Mouse (Mus musculus): ENCODE results near the gene Polr3f. TPM values are rescaled to one million over a fixed set of nuclear protein-coding genes. Genes with fewer than 3 reads are reported as not detected.

Gene Polr3f
- polyA plus RNA-seq, 1 experiment = 0.20 TPM

- Histone ChIP-seq H3K36me3 (ENCODE audit: control insufficient read depth) (peaks cover 7% of the 10 kb centered on the region), H3K27me3 (ENCODE audit: control insufficient read depth) (peaks cover 39% of the 10 kb centered on the region), H3K9me3 (ENCODE audit: control insufficient read depth, low read length) (no peaks in the 10 kb centered on the region), H3K4me3 (replicated peaks) (no peak overlapping the region), H3K4me1 (ENCODE audit: control insufficient read depth) (peaks cover 23% of the 10 kb centered on the region)
- no peak for TF ChIP-seq GATA1 (IDR thresholded peaks at IDR 0.05; ENCODE audit: low read length)
- TF ChIP-seq TAL1 (IDR thresholded peaks at IDR 0.05; ENCODE audit: low read length) = no peak
Measured at GRCm38 (mm10) chr2:144525856-144526255, 1.7 kb upstream of the Polr3f start.

- Histone ChIP-seq H3K36me3 (ENCODE audit: control insufficient read depth) (peaks cover 17% of the 10 kb centered on the region), H3K9me3 (ENCODE audit: control insufficient read depth, low read length) (no peaks in the 10 kb centered on the region)
- TF ChIP-seq GATA1 (IDR thresholded peaks at IDR 0.05; ENCODE audit: low read length) (no peak), TAL1 (IDR thresholded peaks at IDR 0.05; ENCODE audit: low read length) (no peak)
Measured at GRCm38 (mm10) chr2:144527821-144528174, 280 bp downstream of the Polr3f start.

GRCm38 (mm10) chr2:144537123-144537522 is 9.6 kb downstream of the Polr3f start:
- TF ChIP-seq TAL1 (IDR thresholded peaks at IDR 0.05; ENCODE audit: low read length) = no peak
- no peak for TF ChIP-seq GATA1 (IDR thresholded peaks at IDR 0.05; ENCODE audit: low read length)
- Histone ChIP-seq H3K4me3 (replicated peaks) (no peak overlapping the region), H3K4me1 (ENCODE audit: control insufficient read depth) (no peaks in the 10 kb centered on the region), H3K36me3 (ENCODE audit: control insufficient read depth) (peaks cover 80% of the 10 kb centered on the region), H3K27me3 (ENCODE audit: control insufficient read depth) (no peaks in the 10 kb centered on the region), H3K9me3 (ENCODE audit: control insufficient read depth, low read length) (no peaks in the 10 kb centered on the region; the same call in 1 of the 2 replicates)

More at GRCm38 (mm10) chr2:144527821-144528174, 280 bp downstream of the Polr3f start:
- H3K27me3 ChIP-seq (ENCODE audit: control insufficient read depth) = peaks cover 37% of the 10 kb centered on the region
- peak overlapping the region; percentile 86 for H3K4me3 ChIP-seq (replicated peaks)
- peaks cover 23% of the 10 kb centered on the region for H3K4me1 ChIP-seq (ENCODE audit: control insufficient read depth)

GRCm38 (mm10) chr2:144541246-144541645 is 13.7 kb downstream of the Polr3f start:
- Histone ChIP-seq H3K4me1 (ENCODE audit: control insufficient read depth) (no peaks in the 10 kb centered on the region), H3K27me3 (ENCODE audit: control insufficient read depth) (no peaks in the 10 kb centered on the region), H3K36me3 (ENCODE audit: control insufficient read depth) (peaks cover 55% of the 10 kb centered on the region), H3K4me3 (replicated peaks) (no peak overlapping the region), H3K9me3 (ENCODE audit: control insufficient read depth, low read length) (no peaks in the 10 kb centered on the region)
- TF ChIP-seq GATA1 (IDR thresholded peaks at IDR 0.05; ENCODE audit: low read length) (no peak), TAL1 (IDR thresholded peaks at IDR 0.05; ENCODE audit: low read length) (no peak)

GRCm38 (mm10) chr2:144543670-144544069 is 16.2 kb downstream of the Polr3f start:
- no peaks in the 10 kb centered on the region for H3K27me3 ChIP-seq (ENCODE audit: control insufficient read depth)
- no peaks in the 10 kb centered on the region for H3K9me3 ChIP-seq (ENCODE audit: control insufficient read depth, low read length)
- H3K4me3 ChIP-seq (replicated peaks) = no peak overlapping the region
- H3K4me1 ChIP-seq (ENCODE audit: control insufficient read depth) = no peaks in the 10 kb centered on the region
- H3K36me3 ChIP-seq (ENCODE audit: control insufficient read depth) = peaks cover 36% of the 10 kb centered on the region
- TF ChIP-seq TAL1 (IDR thresholded peaks at IDR 0.05; ENCODE audit: low read length) (no peak), GATA1 (IDR thresholded peaks at IDR 0.05; ENCODE audit: low read length) (no peak)

GRCm38 (mm10) chr2:144544630-144545029 is 17.1 kb downstream of the Polr3f start:
- H3K4me1 ChIP-seq (ENCODE audit: control insufficient read depth) = no peaks in the 10 kb centered on the region
- H3K9me3 ChIP-seq (ENCODE audit: control insufficient read depth, low read length) = no peaks in the 10 kb centered on the region
- TF ChIP-seq GATA1 (IDR thresholded peaks at IDR 0.05; ENCODE audit: low read length) (no peak), TAL1 (IDR thresholded peaks at IDR 0.05; ENCODE audit: low read length) (no peak)
- H3K4me3 ChIP-seq (replicated peaks) = no peak overlapping the region
- no peaks in the 10 kb centered on the region for H3K27me3 ChIP-seq (ENCODE audit: control insufficient read depth)
- H3K36me3 ChIP-seq (ENCODE audit: control insufficient read depth) = peaks cover 26% of the 10 kb centered on the region

GRCm38 (mm10) chr2:144545061-144545460 is 17.5 kb downstream of the Polr3f start:
- no peaks in the 10 kb centered on the region for H3K27me3 ChIP-seq (ENCODE audit: control insufficient read depth)
- TF ChIP-seq TAL1 (IDR thresholded peaks at IDR 0.05; ENCODE audit: low read length) (no peak), GATA1 (IDR thresholded peaks at IDR 0.05; ENCODE audit: low read length) (no peak)
- no peaks in the 10 kb centered on the region for H3K9me3 ChIP-seq (ENCODE audit: control insufficient read depth, low read length)
- H3K4me1 ChIP-seq (ENCODE audit: control insufficient read depth) = peaks cover 2% of the 10 kb centered on the region; the same call in 1 of the 2 replicates
- H3K4me3 ChIP-seq (replicated peaks) = no peak overlapping the region
- peaks cover 22% of the 10 kb centered on the region for H3K36me3 ChIP-seq (ENCODE audit: control insufficient read depth)

- peaks cover 20% of the 10 kb centered on the region for H3K36me3 ChIP-seq (ENCODE audit: control insufficient read depth)
- no peak for TF ChIP-seq TAL1 (IDR thresholded peaks at IDR 0.05; ENCODE audit: low read length)
- TF ChIP-seq GATA1 (IDR thresholded peaks at IDR 0.05; ENCODE audit: low read length) = no peak
Measured at GRCm38 (mm10) chr2:144545481-144545880, 18.0 kb downstream of the Polr3f start.

GRCm38 (mm10) chr2:144547559-144547958 is 20.0 kb downstream of the Polr3f start:
- Histone ChIP-seq H3K4me1 (ENCODE audit: control insufficient read depth) (peaks cover 9% of the 10 kb centered on the region), H3K4me3 (replicated peaks) (no peak overlapping the region), H3K36me3 (ENCODE audit: control insufficient read depth) (peaks cover 16% of the 10 kb centered on the region), H3K9me3 (ENCODE audit: control insufficient read depth, low read length) (no peaks in the 10 kb centered on the region), H3K27me3 (ENCODE audit: control insufficient read depth) (no peaks in the 10 kb centered on the region)
- TF ChIP-seq GATA1 (IDR thresholded peaks at IDR 0.05; ENCODE audit: low read length) = no peak
- TF ChIP-seq TAL1 (IDR thresholded peaks at IDR 0.05; ENCODE audit: low read length) = no peak

More at GRCm38 (mm10) chr2:144545481-144545880, 18.0 kb downstream of the Polr3f start:
- no peaks in the 10 kb centered on the region for H3K9me3 ChIP-seq (ENCODE audit: control insufficient read depth, low read length)
- peaks cover 5% of the 10 kb centered on the region for H3K4me1 ChIP-seq (ENCODE audit: control insufficient read depth)
- no peaks in the 10 kb centered on the region for H3K27me3 ChIP-seq (ENCODE audit: control insufficient read depth)
- no peak overlapping the region for H3K4me3 ChIP-seq (replicated peaks)

GRCm38 (mm10) chr2:144550529-144550928 is 23.0 kb downstream of the Polr3f start, which contains the start of gene Rbbp9:
TSS of gene Rbbp9 (minus strand) at chr2:144550869.
- Histone ChIP-seq H3K4me3 (replicated peaks) (peak within 1 kb of the TSS; percentile 80), H3K4me1 (ENCODE audit: control insufficient read depth) (peaks cover 16% of the 10 kb centered on the region), H3K9me3 (ENCODE audit: control insufficient read depth, low read length) (no peaks in the 10 kb centered on the region), H3K27me3 (ENCODE audit: control insufficient read depth) (no peaks in the 10 kb centered on the region), H3K36me3 (ENCODE audit: control insufficient read depth) (peaks cover 4% of the 10 kb centered on the region; the same call in 1 of the 2 replicates)
- TF ChIP-seq GATA1 (IDR thresholded peaks at IDR 0.05; ENCODE audit: low read length) (no peak), TAL1 (IDR thresholded peaks at IDR 0.05; ENCODE audit: low read length) (no peak)

Measured in erythroblast, embryonic 14.5 days (primary cell).